Mouse (Mus musculus) urinary bladder, postnatal 10 days (tissue): ENCODE measurements around the gene Psmd7.
A peak's percentile ranks its signal among the peaks of the same experiment; 100 is the strongest.
"Not testable (repeated sequence)": the region's sequence is repeated elsewhere in the genome, so short reads cannot be mapped to it uniquely, and the experiment has no call there.

Source experiments
- DNase-seq: peaks from one replicate; pipeline ENCODE4 v3.0.0; 2022; ENCODE audit warnings: low spot score

Gene Psmd7

GRCm38 (mm10) chr8:107587995-107588780 lies at the start of gene Psmd7:
Gene Psmd7, minus strand, starts transcription at chr8:107588464.
- peak; percentile 61 for DNase-seq

- DNase-seq: no peak
These were observed 45.5 kb upstream of the Psmd7 start for GRCm38 (mm10) chr8:107633734-107634133.

- no peak for DNase-seq
These were observed 41.4 kb upstream of the Psmd7 start for GRCm38 (mm10) chr8:107629701-107630100.

GRCm38 (mm10) chr8:107628501-107629149 lies 40.4 kb upstream of the Psmd7 start:
- DNase-seq: no peak

- no peak for DNase-seq
These were observed 39.6 kb upstream of the Psmd7 start for GRCm38 (mm10) chr8:107627881-107628280.

GRCm38 (mm10) chr8:107624301-107624700 lies 36.0 kb upstream of the Psmd7 start:
- not testable (repeated sequence) for DNase-seq

GRCm38 (mm10) chr8:107621930-107622623 lies 33.8 kb upstream of the Psmd7 start:
- DNase-seq: no peak

- DNase-seq: no peak
These were observed 32.9 kb upstream of the Psmd7 start for GRCm38 (mm10) chr8:107621136-107621535.

- no peak for DNase-seq
These were observed 30.2 kb upstream of the Psmd7 start for GRCm38 (mm10) chr8:107618499-107618898.

GRCm38 (mm10) chr8:107613411-107613810 lies 25.1 kb upstream of the Psmd7 start:
- no peak for DNase-seq

- DNase-seq: no peak
These were observed 22.6 kb upstream of the Psmd7 start for GRCm38 (mm10) chr8:107610845-107611244.

GRCm38 (mm10) chr8:107608751-107609150 lies 20.5 kb upstream of the Psmd7 start:
- DNase-seq: no peak

GRCm38 (mm10) chr8:107603026-107603425 lies 14.8 kb upstream of the Psmd7 start:
- DNase-seq: no peak

- no peak for DNase-seq
These were observed 11.4 kb upstream of the Psmd7 start for GRCm38 (mm10) chr8:107599691-107600090.

GRCm38 (mm10) chr8:107597731-107598130 lies 9.5 kb upstream of the Psmd7 start:
- no peak for DNase-seq

- DNase-seq: no peak
These were observed 6.6 kb upstream of the Psmd7 start for GRCm38 (mm10) chr8:107594817-107595216.

GRCm38 (mm10) chr8:107593967-107594729 lies 5.9 kb upstream of the Psmd7 start:
- DNase-seq: no peak

GRCm38 (mm10) chr8:107587429-107587994 lies 752 bp downstream of the Psmd7 start:
- no peak for DNase-seq

GRCm38 (mm10) chr8:107582136-107582535 lies 6.1 kb downstream of the Psmd7 start:
- DNase-seq: no peak

GRCm38 (mm10) chr8:107581536-107581935 lies 6.7 kb downstream of the Psmd7 start:
- DNase-seq: no peak

- no peak for DNase-seq
These were observed 7.4 kb downstream of the Psmd7 start for GRCm38 (mm10) chr8:107580879-107581278.

- no peak for DNase-seq
These were observed 9.7 kb downstream of the Psmd7 start for GRCm38 (mm10) chr8:107578541-107578940.
